Mouse (Mus musculus) ZHBTc4 (cell line): ENCODE measurements at regions not wholly inside any gene's neighbourhood (a gene's known extent, or its start where the extent isn't known, plus 50 kb on each side); places are given as distances from the start of the nearest gene placed in this dataset.

Source experiments
- DNase-seq: peaks from one replicate; pipeline ENCODE4 v3.0.0-alpha.2; 2011; ENCODE audit warnings: low read depth, low spot score

GRCm38 (mm10) chr11:82668026-82668425 lies 96.1 kb downstream of the Cct6b start:
- no peak for DNase-seq

- no peak for DNase-seq
These were observed 100.0 kb downstream of the Cct6b start for GRCm38 (mm10) chr11:82664076-82664475.

DNA sequence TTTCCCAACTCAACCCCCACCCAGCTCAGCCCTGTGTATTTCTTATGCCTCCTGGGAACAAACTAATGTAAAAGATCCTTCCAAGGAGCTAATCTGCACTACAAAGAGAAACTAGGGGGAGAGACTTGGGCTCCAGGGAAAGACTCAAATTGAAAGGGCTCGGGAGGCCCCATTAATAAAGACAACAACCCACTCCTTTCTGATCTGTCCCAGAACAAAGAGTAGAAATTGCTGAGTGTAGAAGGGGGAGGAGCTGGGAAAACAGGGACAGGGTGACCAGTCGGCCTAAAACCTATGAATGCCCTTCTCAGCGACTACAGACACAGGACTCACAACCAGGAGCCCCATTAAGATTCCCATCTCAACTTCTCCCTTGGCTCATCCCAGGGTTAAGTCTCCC lies 102.0 kb downstream of the Cct6b start:
- peak; percentile 71 for DNase-seq

DNA sequence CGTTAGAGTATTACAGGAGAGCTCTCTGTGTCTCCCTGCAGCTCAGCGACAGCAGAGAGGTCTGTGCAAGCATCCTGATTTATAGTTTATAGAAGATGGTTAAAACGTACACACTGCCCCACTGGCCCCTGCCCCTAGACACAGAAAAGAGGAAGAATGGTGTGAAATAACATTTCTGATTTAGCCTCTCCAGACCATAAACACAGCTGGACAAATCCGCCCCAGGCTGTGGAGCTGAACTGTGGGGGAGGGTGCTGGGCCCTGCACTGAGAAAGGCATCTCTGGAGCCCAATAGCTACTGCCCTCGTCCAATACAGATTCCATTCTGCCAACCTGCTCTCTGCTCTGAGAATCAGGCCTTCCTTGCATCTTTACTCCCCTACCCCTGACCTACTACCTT lies 112.4 kb downstream of the Cct6b start:
- no peak for DNase-seq

- no peak for DNase-seq
These were observed 125.6 kb downstream of the Cct6b start for GRCm38 (mm10) chr11:82638513-82638912.

DNA sequence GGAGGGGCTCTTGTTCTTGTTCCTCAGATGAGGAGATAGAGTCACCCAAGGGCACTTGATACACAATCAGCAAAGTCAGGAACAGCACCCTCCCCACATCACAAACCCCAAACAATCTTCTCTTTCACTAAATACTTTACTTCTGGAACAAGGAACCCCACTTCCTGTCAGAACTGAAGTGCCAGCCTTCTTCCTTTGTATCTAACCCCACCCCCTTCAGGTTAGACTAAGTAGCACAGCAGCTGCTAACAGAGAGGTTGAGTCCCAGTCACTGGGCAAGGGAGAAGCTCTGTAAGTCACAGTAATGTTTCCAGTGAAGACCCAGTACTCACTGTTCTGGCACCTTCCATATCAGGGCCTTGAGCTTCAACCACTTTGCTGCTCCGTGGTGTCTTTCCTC lies 131.9 kb downstream of the Cct6b start:
- DNase-seq, result peak; percentile 30

GRCm38 (mm10) chr11:82631387-82631786 lies 132.7 kb downstream of the Cct6b start:
- peak; percentile 86 for DNase-seq

DNA sequence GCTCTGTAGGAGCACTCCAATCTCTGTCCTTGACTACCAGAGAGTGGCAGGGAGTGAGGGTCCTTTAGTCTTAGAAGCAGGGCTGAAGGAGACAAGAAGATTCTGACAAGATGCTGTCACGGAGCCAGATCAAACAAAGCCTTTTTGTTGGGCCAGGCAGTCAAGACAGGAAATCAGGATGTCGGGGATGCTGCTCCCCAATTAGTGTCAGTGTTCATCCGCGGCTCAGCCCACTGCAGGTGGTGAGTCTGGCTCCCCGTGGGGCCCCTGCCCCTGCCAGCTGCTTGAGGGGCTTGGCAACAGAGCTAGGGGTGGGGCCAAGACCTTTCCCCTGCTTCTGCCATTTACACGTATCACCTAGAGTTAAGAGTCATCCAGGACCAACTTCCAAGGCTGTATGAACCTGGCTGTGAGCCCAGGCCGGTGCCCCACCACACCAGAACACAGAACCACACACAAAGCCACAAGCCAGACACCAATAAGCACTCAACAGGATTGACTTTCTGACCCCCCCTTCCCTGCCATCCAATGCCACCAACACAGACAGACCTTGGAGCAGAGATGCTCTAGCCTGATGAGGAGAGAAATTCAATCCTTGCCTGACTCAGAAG lies 137.5 kb downstream of the Cct6b start:
- DNase-seq, result no peak

GRCm38 (mm10) chr11:82621061-82621460 lies 143.1 kb downstream of the Cct6b start:
- no peak for DNase-seq

- peak; percentile 51 for DNase-seq
These were observed 144.7 kb downstream of the Cct6b start for GRCm38 (mm10) chr11:82619418-82619817.

- peak; percentile 54 for DNase-seq
These were observed 145.7 kb downstream of the Cct6b start for GRCm38 (mm10) chr11:82618457-82618856.

GRCm38 (mm10) chr11:82616856-82617255 lies 147.3 kb downstream of the Cct6b start:
- no peak for DNase-seq

DNA sequence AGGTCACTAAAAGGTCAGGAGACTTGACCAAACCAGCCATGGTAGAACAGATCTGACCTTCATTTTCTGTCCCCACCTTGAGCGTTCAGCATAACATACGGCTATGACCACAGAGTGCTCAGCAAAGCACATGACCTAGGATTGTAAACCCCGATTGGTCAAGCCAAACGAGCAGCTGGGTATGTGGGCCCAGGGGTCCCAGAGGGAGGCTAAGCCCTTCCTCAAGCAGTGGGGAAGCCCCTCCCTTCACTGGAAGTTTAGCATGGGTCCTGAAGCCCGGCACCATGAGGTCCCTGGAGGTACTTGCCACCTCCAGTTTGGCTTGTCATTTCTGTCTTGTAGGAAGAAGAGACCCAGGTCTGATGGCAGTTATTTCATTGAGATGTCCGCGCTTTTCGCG lies 149.8 kb downstream of the Cct6b start:
- no peak for DNase-seq

GRCm38 (mm10) chr11:82613503-82613902 lies 150.6 kb downstream of the Cct6b start:
- DNase-seq, result peak; percentile 71

- peak; percentile 72 for DNase-seq
These were observed 152.1 kb downstream of the Cct6b start for GRCm38 (mm10) chr11:82612026-82612425.

DNA sequence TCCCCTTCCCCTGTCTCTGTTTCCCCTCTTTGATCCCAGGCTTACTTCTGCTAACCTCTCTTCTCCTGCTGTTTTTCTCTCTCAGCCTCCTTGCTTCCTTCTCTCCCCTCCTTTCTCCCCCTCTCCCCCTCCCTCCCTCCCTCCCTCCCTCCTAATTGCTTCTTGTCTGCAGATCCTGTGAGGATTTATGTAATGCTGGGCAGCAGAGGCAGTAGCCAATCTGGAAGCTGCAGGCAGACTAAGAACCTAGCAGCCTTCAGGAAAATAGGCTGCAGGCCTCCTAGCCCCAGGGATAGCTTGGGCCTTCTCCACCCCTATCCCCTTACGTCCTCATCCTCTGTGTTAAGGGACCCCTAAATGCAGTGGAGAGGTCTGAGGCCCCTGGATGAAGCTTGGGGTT lies 155.2 kb downstream of the Cct6b start:
- no peak for DNase-seq

- no peak for DNase-seq
These were observed 156.5 kb downstream of the Cct6b start for GRCm38 (mm10) chr11:82607661-82608060.

- no peak for DNase-seq
These were observed 159.8 kb downstream of the Cct6b start for GRCm38 (mm10) chr11:82604251-82604835.

DNA sequence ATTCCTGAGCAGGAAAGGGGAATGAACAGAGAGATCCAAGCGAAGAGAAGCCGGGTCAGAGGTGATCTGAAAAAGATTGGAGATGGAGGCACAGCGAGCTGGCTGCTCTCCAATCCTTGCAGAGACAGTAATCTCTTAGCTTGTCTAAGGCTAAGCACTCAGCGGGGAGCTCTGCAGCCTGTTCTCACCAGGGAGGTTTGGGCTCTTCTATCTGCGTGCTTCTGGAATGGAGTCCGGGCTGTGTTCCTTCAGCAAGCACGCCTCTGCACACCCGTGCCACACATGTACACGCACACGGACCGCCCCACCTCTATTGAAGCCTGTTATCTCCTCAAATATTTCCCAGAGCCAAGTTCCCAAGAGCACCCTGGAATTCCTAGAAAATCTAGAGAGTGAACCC lies 161.3 kb downstream of the Cct6b start:
- no peak for DNase-seq

DNA sequence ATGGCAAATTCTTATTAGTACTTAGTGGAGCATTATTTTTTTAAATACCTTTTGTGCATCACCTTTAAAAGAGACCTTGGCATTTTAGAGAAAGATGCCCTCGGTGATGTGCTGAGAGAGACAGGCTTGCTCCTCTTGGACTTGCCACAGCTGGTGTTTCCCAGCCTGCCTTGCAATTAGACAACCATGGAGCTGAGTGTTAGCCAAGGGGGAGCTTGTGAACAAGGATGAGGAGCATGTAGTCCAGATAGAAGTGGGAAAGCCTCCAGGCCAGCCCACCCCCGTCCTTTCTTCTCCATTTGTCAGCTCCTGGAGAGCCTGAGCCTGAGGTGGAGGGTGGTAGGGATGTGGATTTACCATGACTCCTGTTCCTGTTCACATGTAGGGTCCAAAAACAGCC lies 161.9 kb downstream of the Cct6b start:
- no peak for DNase-seq

- DNase-seq, result peak; percentile 34
These were observed 164.0 kb downstream of the Cct6b start for GRCm38 (mm10) chr11:82600151-82600550.

DNA sequence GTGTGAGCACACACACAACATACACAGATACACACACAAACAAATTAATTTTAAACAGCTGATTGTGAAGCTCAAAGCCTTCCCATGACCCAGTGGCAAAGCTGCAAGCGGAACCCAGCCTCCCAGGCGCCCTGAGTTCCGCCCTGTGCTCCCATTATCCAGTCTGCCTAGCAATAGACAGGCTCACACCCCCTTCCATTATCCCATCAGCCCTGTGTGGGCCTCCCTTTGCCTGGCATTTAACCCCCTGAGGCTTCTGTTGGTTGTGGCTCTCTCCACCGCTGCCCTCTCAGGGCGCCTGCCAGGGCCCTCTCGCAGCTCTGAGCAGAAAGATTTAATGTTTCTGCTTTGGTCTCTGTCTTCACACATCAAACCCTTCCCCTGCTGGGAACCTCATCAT lies 166.4 kb downstream of the Cct6b start:
- no peak for DNase-seq

- DNase-seq, result peak; percentile 77
These were observed 167.3 kb downstream of the Cct6b start for GRCm38 (mm10) chr11:82596801-82597200.

DNA sequence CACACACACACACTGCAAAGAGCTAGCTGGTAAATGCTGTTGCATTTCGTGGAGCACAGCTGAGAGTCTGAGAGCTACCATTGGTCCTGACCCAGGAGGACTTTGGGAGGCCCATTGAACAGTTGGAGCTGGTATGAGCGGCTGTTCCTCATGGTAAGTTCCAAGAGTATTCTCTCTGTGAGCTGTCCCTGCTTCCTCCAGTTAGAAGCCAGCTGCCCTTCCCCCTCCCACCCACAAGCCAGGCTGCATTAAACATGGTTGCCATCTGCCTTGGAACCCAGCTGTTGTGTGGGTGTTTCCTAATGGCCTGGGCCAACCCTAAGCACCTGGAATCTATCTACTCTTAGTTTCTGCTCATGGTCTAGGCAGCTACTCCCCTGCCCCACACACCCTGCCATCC lies 174.4 kb downstream of the Cct6b start:
- DNase-seq, result no peak
